Mouse (Mus musculus): ENCODE results near the gene Ccdc65. TPM values are rescaled to one million over a fixed set of nuclear protein-coding genes. Genes with fewer than 3 reads are reported as not detected.
"Not testable (repeated sequence)": the region's sequence is repeated elsewhere in the genome, so short reads cannot be mapped to it uniquely, and the experiment has no call there.

The Ccdc65 gene
- total RNA-seq, 2 experiments from 2014 or later = not detected

DNA sequence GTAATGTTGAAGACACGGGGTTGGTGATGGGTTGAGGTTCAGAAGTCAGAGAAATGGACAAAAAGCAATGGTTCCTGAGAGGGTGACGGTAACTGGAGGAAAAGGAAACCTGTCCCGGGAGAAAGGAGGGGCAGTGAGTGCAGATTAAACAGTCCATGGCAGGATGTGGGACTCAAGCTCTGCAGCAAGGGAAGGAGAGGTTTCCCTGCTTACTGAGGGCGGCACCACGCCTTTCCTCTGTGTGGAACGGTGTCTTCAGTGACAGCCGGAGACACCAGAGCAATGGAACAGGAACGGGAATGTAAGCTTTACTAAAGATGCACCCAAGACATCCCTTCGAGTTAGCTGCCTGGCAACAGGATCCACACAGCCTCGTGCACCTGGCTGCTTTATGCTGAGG, 28.5 kb downstream of the Ccdc65 start:
- DNase-seq (ENCODE audit: low spot score in 2 of 2) = no peak

DNA sequence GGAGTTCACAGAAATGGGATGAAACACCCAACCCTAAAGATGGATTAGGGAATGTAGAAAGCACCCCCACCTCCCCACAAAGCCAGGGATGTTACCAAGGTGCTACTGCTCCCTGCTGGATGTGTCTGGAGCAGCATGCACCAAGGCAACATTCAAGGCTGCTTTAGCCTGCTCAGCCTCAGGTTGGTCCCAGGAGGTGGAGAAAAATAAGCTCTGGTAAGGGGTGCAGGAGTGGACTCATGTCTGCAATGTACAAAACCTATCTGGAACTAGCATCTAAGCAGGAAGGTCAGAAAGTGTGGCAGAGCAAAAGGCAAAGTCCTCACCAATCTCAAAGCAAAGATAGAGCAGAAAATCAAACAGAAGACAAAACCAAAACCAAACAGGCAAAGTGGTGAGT, 29.9 kb downstream of the Ccdc65 start:
- DNase-seq (ENCODE audit: low spot score in 2 of 2) = no peak

DNA sequence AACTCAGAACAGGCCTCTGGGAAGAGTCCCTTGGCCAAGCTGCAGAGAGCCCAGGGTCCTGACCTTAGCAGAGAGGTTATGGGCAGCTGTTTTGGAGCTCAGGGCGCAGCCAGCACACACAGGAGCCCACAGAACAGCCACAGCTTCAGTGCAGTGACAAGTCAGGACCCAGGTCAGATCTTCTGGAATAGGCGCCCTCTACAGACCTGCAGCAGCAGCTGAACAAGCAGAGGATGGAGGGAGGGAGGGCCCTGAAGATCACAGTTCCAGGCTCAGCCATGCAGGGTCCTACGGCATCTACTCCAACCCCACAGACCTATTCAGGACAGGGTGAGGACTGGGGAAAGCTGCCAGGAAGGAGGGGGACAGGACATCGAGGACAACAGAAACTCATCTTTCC, 30.8 kb downstream of the Ccdc65 start:
- DNase-seq (ENCODE audit: low spot score in 2 of 2) = no peak

DNA sequence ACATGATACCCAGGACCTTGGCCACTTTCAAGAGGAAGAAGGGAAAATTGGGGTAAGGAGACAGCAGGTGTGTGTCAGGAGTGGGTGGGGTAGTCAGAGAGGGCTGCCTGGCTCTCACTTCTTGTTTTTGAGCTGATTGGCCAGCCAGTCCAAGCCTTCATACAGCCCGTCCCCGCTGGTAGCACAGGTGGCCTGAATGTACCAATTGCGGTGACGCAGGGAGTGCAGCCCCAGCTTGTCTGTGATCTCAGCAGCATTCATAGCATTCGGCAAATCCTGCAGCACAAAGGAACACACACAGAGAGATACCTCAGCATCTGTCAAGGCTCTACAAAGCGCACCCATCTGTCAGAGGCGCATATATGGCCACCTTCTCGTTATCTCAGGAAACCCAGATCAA, 32.2 kb downstream of the Ccdc65 start:
- DNase-seq (ENCODE audit: low spot score in 2 of 2) = no peak

DNA sequence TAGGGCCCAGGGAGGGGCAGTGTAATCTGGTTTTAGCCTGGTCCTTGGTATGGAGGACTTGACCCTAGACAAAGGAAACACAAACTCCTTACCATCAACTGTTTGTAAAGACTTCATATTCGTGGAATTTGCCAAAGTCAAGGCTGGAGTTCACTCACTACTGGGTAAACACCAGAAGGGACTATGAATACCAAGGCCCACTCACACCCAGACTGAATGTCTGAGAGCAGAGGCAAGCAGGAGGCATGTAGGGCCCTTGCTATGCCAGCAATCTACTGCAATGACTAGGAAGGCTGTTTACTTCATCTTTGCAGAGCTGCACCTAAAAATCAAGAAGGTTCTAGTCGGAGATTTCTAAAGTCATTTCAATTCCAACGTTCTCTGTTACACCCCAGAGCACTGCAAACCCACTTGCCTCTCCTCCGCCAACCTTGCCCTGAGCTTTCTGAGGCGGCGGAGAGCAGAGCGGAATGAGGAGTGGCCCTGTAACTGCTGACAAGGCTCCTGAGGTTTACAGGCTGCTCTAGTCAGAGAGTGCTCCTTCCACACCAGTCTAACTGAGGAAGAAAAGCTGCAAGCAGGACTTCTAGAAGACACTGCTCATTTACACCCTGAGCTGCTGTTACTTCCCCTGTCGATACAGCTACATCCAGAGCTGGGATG, 34.9 kb downstream of the Ccdc65 start:
- DNase-seq (ENCODE audit: low spot score in 2 of 2) = no peak

DNA sequence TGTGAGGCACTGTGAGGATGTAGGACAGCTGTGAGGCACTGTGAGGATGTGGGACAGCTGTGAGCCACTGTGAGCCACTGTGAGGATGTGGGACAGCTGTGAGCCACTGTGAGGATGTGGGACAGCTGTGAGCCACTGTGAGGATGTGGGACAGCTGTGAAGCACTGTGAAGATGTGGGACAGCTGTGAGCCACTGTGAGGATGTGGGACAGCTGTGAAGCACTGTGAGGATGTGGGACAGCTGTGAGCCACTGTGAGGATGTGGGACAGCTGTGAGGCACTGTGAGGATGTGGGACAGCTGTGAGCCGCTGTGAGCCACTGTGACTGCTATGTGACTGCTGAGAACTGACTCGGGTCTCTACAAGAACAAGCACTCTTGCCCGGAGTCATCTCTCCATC, 35.9 kb downstream of the Ccdc65 start:
- DNase-seq (ENCODE audit: low spot score in 2 of 2) = not testable (repeated sequence)

DNA sequence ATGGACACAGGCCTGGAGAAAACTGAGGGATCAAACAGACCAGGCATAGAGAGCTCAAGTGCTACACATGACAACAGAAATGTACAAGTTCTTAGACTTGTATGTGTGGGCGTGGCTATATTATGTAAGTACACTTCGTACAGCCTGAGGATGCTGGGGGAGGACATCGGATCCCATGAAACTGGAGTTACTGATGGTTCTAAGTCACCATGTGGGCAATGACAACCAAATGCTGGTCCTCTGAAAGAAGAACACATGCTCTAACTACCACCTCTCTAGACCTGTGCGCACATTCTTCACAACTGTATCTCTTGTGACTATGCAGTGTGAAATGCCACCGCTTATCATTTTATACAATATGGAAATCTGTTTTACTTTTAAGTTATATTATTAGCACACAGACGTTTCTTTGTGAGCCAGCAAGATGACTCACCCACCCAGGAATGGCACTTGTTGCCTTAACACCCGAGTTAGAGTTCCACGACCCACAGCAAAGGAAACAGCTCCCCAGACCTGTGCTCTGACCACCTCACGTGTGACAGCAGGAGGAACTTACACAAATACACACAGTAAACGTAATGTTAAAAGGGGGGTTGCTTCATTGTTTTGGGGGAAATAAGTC, 38.4 kb downstream of the Ccdc65 start:
- DNase-seq (ENCODE audit: low spot score in 2 of 2) = no peak

DNA sequence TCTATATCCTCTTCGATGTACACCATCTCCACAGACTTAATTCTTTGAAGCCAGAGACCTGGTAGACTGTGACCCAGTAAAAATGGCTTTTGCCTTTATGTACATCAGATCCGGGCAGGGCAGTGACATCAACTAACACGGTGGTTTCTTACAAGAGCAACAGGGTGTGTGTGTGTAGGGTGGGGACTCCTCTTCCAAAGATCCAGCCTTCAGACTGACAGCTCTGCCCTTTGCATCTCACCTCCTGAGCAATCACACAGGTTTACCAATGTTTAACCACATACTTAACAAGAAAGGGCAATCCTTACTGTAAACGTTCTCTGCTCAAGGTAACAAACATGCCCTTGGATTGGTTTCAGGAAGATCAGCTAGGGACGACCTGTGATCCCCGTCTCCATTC, 39.3 kb downstream of the Ccdc65 start:
- no peak for DNase-seq (ENCODE audit: low spot score in 2 of 2)

DNA sequence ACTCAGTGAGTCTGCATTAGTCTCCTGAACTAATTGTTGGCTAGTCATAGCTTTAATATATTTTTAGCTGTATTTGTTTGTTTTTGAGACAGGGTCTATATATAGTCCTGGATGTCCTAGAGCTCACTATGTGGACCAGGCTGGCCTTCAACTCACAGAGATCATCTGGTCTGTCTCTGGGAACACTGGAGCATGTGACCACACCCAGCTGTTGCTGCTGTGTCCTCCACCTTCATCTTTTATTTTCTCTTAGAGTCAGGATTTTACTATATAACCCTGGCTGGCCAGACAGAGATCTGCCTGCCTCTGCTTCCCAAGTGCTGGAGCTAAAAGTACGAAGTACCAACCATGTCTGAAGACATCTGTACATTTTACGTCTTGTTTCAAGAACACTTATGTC, 41.1 kb downstream of the Ccdc65 start:
- no peak for DNase-seq (ENCODE audit: low spot score in 2 of 2)

DNA sequence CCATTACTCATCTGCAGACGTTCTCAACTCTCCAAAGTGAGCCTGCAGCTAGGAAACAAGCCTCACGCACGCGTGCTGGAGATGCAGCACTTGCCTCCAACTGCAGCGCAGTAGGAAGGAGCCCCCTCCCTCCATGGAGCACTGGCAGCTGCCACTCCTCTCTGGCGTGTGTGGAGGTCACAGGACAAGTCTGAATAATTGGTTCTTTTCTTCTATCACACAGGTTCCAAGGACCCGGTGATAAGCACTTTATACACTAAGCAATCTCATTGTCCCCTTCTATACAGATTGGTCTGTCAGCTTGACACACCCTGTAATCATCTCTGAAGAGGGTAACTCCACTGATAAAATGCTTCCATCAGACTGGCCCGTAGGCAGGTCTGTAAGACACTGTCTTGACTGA, 45.0 kb downstream of the Ccdc65 start:
- no peak for DNase-seq (ENCODE audit: low spot score in 2 of 2)

DNA sequence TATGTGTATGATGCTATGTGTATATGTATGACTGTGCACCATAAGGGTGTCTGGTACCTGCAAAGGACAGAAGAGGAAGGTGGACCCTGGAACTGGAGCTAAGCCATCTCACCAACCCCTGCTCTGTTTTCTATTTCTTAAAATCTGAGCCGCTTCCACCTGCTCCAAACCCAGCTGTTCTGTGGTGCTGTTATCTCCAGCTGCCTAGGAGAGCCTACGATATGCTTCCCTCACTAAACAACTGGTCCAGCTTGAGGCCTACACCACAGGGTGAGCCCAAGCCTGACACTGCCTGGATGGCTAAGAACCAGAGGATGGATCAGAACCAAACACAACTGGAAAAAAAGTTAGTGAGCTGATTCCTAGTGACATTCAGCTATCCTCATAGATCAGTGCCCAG, 46.1 kb downstream of the Ccdc65 start:
- no peak for DNase-seq (ENCODE audit: low spot score in 2 of 2)

DNA sequence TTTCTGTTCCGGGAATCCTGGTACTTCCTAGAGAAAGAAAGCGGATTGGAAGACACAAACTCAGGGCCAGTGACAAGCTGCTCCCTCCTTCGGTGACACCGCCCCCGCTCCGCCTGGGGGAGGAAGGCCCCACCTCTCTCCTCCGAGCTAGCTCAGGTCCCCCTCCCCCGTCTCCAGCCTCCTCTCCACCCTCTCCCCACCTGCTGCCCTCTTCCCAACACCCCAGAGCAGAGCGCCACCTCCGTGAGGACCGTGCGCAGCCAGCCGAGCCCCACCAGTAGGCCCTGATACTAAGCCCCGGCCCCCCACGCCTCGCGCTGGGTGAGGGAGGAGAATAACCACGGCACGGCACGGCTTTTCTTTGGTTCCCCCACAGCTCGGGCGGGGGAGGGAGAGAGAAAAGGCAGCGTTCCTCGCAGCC, 54.2 kb downstream of the Ccdc65 start:
- peak; percentile 58 to 72 for DNase-seq (ENCODE audit: low spot score in 2 of 2)

DNA sequence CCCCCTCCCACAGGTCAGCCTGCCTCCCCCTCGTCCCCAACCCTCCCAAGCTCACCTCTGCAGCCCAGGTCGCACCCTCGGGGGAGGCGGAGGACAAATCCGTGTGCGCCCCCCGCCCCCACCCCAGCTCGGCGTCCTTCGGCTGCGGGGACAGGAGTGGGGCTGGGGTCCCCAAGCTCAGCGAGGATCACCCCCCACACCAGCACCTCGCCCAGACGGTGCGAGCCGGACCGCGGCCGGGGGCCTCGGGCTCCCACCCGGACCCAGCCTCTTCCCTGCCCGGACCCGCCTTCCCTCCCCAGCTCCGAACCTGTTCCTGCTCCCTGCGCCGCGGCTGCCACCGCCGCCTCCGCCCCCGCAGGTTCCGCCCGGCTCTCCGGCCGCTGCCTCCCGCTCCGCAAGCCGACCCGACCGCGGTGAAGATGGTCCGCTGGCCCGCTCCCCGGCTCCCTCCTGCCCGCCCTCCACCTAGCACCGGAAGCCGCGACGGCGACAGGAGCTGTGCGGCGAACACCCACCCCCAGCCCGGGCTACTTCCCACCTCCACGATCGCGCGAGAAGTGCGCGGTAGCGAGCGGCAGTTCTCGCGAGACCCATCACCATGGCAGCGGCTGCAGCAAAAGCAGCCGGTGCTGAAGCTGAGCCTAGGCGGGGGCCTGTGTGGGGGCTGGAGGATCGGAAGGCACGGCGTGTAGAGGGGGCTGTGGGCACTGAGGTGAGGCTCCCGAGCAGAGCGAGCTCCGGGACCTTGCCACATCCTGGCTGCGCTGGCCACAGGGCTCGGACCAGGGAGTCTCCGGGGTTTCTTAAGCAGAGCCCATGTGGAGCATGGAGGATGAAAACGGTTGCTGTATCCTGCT, 54.9 kb downstream of the Ccdc65 start, which contains the start of gene Arf3:
Arf3 (minus strand) TSS at position 545 of the 860 bp plus-strand sequence.
- peak; percentile 94 to 96 for DNase-seq (ENCODE audit: low spot score in 2 of 2)

DNA sequence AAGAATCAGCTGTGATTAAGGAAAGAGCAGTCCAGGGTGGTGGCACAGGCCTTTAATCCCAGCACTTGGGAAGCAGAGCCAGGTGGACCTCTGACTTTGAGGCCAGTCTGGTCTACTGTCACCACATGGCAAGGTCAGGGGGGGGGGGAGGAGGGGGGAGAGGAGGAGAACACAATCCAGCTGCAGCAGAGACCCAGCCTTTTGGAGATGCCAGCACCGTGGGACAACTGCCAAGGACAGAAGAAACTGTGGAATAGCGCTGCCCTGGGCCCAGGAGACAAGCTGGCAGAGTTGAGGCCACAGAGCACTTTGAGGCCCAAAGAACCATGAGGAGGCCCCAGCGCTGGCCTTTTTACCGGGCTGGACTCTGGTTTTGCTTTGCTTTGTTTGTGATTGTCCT, 57.9 kb downstream of the Ccdc65 start:
- DNase-seq (ENCODE audit: low spot score in 2 of 2) = no peak

DNA sequence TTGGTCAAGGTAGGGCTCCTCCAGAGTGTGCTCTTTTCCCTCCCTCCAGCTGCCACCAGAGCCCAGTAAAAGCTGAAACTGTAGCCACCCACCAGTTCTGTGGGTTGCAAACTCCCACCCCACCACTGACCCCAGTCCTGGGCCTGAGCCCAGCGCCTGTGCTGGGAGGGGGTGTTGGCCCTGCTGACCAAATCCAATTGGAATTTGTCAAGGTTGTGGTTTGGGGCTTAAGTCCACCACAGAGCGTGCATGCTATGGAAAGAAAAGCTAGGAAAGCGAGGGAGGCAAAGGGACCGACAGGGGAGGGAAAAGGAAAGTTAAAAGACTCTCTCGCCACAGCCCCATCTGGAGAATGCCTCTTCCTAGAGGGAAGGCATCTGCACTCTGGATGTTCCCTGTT, 60.3 kb downstream of the Ccdc65 start:
- DNase-seq (ENCODE audit: low spot score in 2 of 2) = no peak

DNA sequence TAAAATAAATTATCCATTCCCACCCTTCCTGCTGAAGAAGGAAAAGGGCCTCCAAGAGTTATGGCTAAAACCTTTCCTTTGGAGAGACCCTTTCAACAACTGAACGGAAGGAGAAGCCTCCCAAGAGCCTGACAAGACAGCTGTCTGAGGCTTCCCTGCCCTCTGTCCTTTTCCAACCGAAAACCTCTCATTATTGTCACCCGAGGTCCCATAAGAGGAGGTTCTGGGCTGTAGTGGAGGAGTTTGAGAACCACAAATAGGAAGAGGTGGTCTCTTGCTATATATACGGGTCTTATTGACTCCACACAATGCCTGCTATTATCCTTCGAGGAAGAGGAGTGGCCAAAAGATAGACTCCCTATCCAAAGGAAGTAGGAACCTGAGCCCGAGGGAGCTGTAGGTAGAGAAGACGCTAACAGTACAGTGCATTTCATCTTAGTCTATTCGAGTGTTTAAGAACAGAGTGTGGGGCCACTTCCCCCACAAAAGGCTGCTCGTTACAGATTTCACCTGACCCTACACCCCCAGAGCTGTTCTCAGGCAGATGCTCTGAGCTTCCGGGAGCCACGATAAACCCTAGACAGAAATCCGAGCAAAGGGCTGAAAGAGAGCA, 63.9 kb downstream of the Ccdc65 start:
- no peak for DNase-seq (ENCODE audit: low spot score in 2 of 2)

DNA sequence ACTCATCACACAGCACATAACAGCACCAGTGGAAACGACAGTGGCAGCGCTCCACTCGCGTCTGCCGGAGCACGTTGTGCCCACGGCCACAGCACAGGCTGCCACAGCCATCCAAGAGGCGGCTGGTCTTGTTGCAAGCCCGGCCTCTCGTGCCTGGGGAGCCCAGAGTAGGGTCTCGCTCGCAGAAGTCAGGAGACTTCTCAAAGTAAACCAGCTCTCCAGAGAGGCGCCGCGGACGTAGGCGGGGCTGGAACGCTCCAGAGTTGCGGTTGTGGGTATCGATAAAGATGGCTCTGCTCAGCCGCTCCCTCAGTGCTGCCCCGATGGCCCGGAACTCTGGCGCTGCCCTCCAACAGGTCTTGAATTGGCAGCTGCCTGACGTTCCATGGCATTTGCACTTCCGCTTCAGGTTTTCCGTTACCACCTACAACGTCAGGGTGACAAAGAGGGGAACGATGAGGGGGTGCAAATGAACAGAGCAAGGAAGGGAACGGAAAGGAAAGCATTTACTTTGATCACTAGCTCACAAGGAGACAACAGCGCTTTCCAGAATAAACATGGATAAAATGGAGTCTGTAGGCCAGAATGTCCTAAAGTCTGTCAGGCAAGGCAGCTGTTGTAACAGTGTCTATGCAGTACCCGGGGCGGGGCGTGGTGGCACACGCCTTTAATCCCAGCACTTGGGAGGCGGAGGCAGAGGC, 64.7 kb downstream of the Ccdc65 start:
- DNase-seq (ENCODE audit: low spot score in 2 of 2) = no peak

Data from gastrocnemius, postnatal 4 days (tissue).